Mouse (Mus musculus) thymus, postnatal 0 days (tissue): ENCODE results near the gene Pde4b. TPM values are rescaled to one million over a fixed set of nuclear protein-coding genes. Genes with fewer than 3 reads are reported as not detected.

ENCODE experiments used
- DNase-seq: peaks from one replicate; pipeline ENCODE4 v3.0.0-alpha.2; 2015; ENCODE audit warnings: low spot score
- polyA plus RNA-seq: library from polyadenylated mRNA; unstranded; fragments of >200 nt; fragmentation: Nextera tagmentation; extraction: Ambion mirVana; gene quantifications from 2 replicates; pipeline ENCODE4 v1.2.1, GENCODE M21; 2015

The Pde4b gene
- polyA plus RNA-seq, 1 experiment from 2014 or later = 24.5 TPM

DNA sequence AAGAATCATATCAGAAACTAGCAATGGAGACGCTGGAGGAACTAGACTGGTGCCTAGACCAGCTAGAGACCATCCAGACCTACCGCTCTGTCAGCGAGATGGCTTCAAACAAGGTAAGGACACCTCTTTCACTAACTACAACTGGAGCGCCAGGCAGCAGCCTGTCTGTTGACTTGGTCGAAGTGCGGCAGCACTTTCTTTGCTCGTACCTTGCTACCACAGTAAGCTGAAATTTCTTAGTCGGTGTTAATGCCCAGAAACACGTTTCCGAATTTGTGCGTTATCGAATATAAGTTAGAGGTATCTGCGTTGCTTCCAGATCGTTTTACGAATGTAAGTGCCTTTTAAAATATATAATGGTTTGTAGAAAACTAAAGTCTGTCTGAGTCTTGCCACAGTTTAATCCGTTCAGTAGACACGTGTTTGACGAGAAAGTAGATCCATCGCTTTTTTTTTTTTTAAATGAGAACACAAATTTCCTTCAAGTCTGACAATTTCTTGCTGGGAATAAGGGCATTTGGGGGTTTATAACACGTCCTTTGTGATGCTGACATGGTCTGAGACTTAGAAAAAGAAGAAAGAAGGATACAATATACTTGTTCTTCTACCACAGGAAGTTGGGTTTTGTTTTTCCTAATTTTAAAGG is 483.5 kb downstream of the Pde4b start:
- DNase-seq = peak; percentile 63

GRCm38 (mm10) chr4:102572031-102572430 is 484.7 kb downstream of the Pde4b start:
- peak; percentile 40 for DNase-seq

GRCm38 (mm10) chr4:102572591-102572990 is 485.2 kb downstream of the Pde4b start:
- DNase-seq = peak; percentile 29

DNA sequence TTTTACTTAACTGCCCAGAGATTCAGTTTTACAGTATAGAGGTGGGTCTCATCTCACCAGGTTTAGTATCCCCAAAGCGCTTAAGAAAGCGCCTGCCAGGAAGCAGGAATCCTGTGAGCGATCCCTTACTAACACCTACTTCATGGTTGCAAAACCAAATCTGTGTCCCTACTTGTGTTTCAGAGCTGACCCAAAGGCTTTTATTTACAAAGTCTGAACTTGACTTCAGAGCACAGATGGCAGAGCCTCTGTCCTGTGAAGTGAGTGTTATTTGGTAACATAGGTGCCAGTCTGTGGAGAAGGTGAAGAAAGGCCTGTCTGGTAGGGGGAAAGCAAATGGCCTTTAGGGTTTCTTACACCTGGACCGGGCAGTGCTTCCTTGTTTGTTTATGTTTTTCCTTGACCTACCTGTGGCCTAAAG is 486.0 kb downstream of the Pde4b start:
- no peak for DNase-seq

DNA sequence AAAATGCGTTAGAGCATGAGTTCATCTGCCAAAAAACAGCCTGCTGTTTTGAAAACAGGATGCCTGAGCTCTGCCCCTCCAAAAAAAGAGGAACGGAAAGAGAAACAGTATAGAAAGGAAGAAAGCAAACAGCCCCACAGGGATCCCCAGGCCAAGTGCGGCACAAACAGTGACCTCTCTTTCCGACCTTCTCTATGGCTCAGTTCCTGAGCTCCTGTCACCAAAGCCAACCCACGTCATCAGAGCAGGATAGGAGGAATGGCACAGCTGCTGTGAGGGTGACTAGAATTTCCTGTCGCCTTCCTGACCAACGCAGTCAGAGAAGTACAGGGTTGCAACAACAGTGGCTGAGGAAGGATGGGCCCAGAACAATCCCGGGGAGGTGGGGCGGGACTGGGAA is 486.9 kb downstream of the Pde4b start:
- no peak for DNase-seq

- no peak for DNase-seq
These were observed 487.4 kb downstream of the Pde4b start for GRCm38 (mm10) chr4:102574666-102575254.

- DNase-seq = no peak
These were observed 488.8 kb downstream of the Pde4b start for GRCm38 (mm10) chr4:102576109-102576508.

- DNase-seq = no peak
These were observed 490.3 kb downstream of the Pde4b start for GRCm38 (mm10) chr4:102577636-102578035.

DNA sequence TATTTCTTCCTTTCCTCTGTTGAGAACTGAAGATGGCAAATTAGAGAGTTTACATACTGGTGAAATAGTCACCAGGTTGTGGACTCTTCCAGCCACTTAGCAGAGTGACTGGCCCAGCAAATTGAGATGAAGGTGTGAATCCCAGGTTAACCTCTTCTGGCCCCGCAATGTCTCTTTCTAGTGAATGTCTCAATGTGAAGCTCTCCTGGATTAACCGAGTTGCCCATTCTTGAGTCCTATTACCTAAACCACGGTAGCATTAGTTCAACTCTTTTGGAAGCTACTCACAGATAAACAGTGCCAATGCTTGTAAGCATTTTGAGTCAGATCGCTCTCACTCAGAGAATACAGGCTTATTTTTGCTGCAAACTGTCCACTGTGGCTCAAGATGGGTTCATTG is 491.7 kb downstream of the Pde4b start:
- no peak for DNase-seq

DNA sequence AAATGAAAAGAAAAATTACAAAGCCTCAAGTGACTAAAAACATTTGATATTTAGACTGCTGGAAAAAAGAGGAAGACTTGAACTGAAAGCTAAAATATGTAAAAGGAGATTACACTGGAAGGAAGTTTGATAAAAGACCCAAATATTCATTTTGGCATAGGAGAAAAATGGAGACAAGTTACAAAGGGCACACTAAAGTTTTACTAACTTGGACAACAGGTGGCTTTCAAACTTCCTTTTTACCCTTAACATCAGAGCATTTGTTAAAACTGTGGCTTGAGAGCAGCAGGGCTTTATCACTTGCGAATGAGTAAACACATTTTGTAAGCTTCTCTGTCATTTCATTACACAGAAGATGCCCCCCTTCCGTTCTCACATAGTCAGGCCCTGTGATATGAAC is 492.4 kb downstream of the Pde4b start:
- no peak for DNase-seq

GRCm38 (mm10) chr4:102582165-102582749 is 494.9 kb downstream of the Pde4b start:
- DNase-seq = no peak

DNA sequence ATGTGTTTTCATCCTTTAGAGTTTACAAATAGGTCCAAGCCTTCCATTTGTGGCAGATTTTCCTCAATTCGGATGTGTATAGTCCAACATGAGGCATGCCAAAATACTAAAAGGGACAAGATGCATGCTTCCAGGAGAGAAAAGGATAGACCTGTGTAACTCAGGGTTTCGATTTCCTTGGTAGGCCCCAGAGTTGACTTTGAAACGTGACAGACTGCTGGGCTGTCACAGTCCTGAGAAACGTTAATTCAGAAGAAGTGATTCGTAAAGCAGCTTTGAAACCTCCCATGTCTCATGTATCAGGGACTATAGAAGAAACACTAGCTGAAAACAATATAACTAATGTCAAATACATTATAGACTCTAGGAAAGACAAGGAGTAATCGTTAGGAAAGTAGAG is 495.6 kb downstream of the Pde4b start:
- no peak for DNase-seq

- DNase-seq = no peak
These were observed 496.1 kb downstream of the Pde4b start for GRCm38 (mm10) chr4:102583469-102583868.

DNA sequence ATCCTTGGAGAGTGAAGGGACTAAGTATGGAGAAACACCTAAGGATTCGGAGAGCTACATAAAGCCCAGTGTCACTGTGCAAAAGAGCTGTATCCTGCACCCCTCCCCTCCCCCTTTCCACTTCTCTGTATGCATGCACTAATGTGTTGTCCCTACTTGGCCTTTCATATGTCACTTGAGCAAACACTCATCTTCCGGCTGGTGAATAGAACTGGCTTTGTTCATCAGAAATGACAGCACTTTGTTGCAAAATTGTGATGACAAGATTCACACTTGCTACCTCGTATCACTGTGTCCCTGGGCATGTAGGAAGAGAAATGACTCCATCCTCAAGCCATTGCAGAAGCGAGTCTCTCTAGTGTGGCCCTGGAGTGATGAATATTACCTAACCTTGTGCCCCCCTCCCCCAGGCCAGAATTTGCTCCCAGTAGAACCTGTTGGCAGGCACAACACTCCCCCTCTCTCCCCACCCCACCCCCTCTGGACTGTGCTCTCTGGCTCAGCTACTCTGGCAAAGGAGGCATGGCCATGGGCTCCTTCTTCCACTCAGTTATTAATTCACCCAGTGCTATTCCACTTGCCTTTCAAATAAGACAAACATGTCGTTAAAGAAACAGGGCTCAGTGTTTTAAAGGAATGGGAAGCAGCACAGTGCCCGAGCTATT is 497.4 kb downstream of the Pde4b start:
- DNase-seq = no peak

DNA sequence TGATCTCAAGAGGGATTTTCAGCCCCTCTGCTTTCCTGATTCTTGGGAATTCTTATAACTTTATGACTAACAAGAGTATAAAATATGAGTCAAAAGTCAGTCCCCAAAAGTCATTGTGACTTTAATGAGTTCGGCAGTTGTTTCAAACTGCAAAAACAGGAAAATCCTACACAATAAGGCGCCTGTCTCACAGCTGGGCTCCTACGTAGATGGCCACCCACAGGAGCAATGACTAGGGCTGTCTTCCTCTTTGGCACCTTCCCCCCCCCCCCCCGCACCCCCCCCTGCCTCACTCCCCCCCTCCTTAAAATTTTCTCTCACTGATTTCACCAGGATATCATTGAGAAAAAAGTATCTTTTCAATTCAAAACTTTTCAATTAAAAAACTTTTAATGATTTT is 498.2 kb downstream of the Pde4b start:
- DNase-seq = no peak

GRCm38 (mm10) chr4:102586787-102587186 is 499.4 kb downstream of the Pde4b start:
- DNase-seq = no peak

- no peak for DNase-seq
These were observed 501.5 kb downstream of the Pde4b start for GRCm38 (mm10) chr4:102588668-102589455.

DNA sequence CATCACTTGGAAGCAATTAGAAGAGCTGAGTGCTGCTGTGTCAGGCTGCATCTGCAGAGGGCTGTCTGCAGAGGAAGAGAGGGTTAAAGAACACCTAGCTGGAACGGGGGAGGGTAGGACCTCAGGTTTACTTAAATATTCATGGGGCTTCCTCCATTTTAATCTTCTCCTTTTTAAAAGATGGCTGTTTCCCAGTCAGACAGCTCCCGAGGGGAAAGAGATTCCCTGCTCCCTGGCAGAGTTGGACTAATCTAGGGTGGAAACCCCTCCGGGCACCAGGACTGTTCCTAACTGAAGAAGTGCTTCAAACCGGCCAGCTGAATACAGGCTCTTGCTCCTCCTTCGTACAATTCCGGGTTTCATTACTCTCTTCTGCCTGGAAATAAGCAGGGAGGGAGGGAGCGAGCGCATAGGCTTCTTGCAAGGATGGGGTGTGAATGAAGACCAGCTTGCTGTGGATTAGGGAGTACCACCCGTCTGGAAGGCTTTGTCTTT is 502.2 kb downstream of the Pde4b start:
- DNase-seq = no peak

- no peak for DNase-seq
These were observed 504.5 kb downstream of the Pde4b start for GRCm38 (mm10) chr4:102591798-102592197.

- DNase-seq = no peak
These were observed 505.2 kb downstream of the Pde4b start for GRCm38 (mm10) chr4:102592541-102592940.

- no peak for DNase-seq
These were observed 506.3 kb downstream of the Pde4b start for GRCm38 (mm10) chr4:102593631-102594030.
